Mouse (Mus musculus) E14TG2a.4 (cell line): ENCODE measurements at regions not wholly inside any gene's neighbourhood (a gene's known extent, or its start where the extent isn't known, plus 50 kb on each side); places are given as distances from the start of the nearest gene placed in this dataset.

Source experiments
- H3K27me3 ChIP-seq: 2 replicates; pipeline ENCODE4 v1.6.1; 2014; ENCODE audit warnings: low read length, control low read depth; ENCODE audit not compliant: insufficient read depth
- H3K36me3 ChIP-seq: 2 replicates; pipeline ENCODE4 v1.6.1; 2014; ENCODE audit warnings: low read length, control low read depth; ENCODE audit not compliant: insufficient read depth
- H3K4me1 ChIP-seq: replicated peaks from 2 replicates; pipeline ENCODE4 v1.6.1; 2014; ENCODE audit warnings: low read depth, low read length, control low read depth
- H3K4me3 ChIP-seq: replicated peaks from 2 replicates; pipeline ENCODE4 v1.5.1; 2014; ENCODE audit warnings: mild to moderate bottlenecking, low read length
- H3K9me3 ChIP-seq: 2 replicates; pipeline ENCODE4 v1.6.1; 2014; ENCODE audit warnings: low read length, control low read depth
- CTCF ChIP-seq: conservative IDR thresholded peaks from 2 replicates; pipeline ENCODE4 v1.5.1; 2014; ENCODE audit warnings: low read length
- NANOG ChIP-seq: IDR thresholded peaks from 2 replicates; pipeline ENCODE4 v1.6.1; 2014; ENCODE audit warnings: borderline replicate concordance, low read length, mixed read lengths
- POU5F1 ChIP-seq: IDR thresholded peaks from 2 replicates; pipeline ENCODE4 v1.6.1; 2014; ENCODE audit warnings: low read length, borderline replicate concordance

GRCm38 (mm10) chr13:63988263-63988662 is 100.8 kb downstream of the Hsd17b3 start:
- TF ChIP-seq CTCF (no peak), NANOG (no peak), POU5F1 (no peak)
- Histone ChIP-seq H3K9me3 (no peaks in the 10 kb centered on the region), H3K4me3 (no peak overlapping the region), H3K4me1 (peaks cover 20% of the 10 kb centered on the region), H3K36me3 (no peaks in the 10 kb centered on the region), H3K27me3 (no peaks in the 10 kb centered on the region)

DNA sequence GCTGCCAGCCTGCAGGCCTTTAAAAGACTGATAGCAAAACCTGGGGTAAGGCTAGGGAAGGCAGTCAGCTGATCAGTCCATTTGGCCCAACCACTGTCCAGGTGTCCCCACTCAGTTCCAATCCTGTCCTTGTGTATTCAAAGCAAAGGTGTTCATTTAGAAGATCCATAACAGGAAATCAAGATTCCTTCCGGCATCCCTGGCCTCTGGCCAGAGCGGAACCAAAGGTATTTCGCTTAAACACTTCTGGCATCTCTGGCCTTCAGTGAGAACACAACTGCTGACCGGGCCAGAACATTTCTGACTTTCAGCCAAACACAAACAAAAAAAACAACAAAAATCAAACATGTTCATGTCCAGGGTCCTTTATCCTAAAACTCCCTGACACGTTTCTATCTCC is 102.3 kb downstream of the Hsd17b3 start:
- H3K27me3 ChIP-seq = no peaks in the 10 kb centered on the region
- TF ChIP-seq POU5F1 (no peak), CTCF (no peak)
- H3K4me3 ChIP-seq = no peak overlapping the region
- H3K4me1 ChIP-seq = peaks cover 34% of the 10 kb centered on the region
- H3K9me3 ChIP-seq = no peaks in the 10 kb centered on the region
- H3K36me3 ChIP-seq = no peaks in the 10 kb centered on the region

GRCm38 (mm10) chr13:63985590-63985989 is 103.4 kb downstream of the Hsd17b3 start:
- Histone ChIP-seq H3K36me3 (no peaks in the 10 kb centered on the region), H3K4me1 (peaks cover 43% of the 10 kb centered on the region), H3K9me3 (no peaks in the 10 kb centered on the region), H3K4me3 (no peak overlapping the region), H3K27me3 (no peaks in the 10 kb centered on the region)
- no peak for TF ChIP-seq CTCF
- TF ChIP-seq NANOG = no peak
- no peak for TF ChIP-seq POU5F1

GRCm38 (mm10) chr13:63985086-63985485 is 103.9 kb downstream of the Hsd17b3 start:
- Histone ChIP-seq H3K27me3 (no peaks in the 10 kb centered on the region), H3K36me3 (no peaks in the 10 kb centered on the region), H3K4me1 (peaks cover 45% of the 10 kb centered on the region), H3K4me3 (no peak overlapping the region), H3K9me3 (no peaks in the 10 kb centered on the region)
- TF ChIP-seq CTCF (no peak), NANOG (no peak), POU5F1 (no peak)

GRCm38 (mm10) chr13:63980012-63980691 is 108.9 kb downstream of the Hsd17b3 start:
- no peaks in the 10 kb centered on the region for H3K27me3 ChIP-seq
- H3K36me3 ChIP-seq = no peaks in the 10 kb centered on the region
- peak overlapping the region; percentile 46 for H3K4me3 ChIP-seq
- peaks cover 71% of the 10 kb centered on the region for H3K4me1 ChIP-seq
- peak; percentile 55; the same call in 1 of the 2 replicates for TF ChIP-seq NANOG
- no peak for TF ChIP-seq CTCF
- TF ChIP-seq POU5F1 = peak; percentile 53; the same call in 1 of the 2 replicates
- no peaks in the 10 kb centered on the region for H3K9me3 ChIP-seq

DNA sequence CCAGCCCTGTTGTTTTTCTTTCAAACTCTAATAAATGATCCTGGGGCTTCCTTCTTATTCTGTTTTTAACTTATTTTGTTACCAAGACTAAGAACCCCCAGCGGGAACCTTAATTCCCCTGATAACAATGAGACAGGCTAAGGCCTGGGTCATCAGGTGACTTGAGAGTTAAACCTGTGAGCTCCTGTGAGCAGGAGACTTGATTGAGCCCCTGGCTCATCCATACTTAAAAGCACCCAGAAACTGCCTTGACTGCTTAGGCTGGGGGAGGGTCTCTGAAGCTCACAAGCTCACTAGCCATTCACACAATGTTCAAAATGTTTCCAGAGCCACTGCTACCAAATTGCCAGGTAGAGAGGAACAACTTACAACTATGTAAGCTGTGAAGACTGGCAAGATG is 109.4 kb downstream of the Hsd17b3 start:
- H3K4me1 ChIP-seq = peaks cover 76% of the 10 kb centered on the region
- no peak for TF ChIP-seq CTCF
- no peak for TF ChIP-seq POU5F1
- TF ChIP-seq NANOG = peak; percentile 0; the same call in 1 of the 2 replicates
- 0 out of 2 replicates have a peak overlapping the region, but pooled peaks have one; percentile 20 for H3K4me3 ChIP-seq
- H3K36me3 ChIP-seq = no peaks in the 10 kb centered on the region
- no peaks in the 10 kb centered on the region for H3K27me3 ChIP-seq
- no peaks in the 10 kb centered on the region for H3K9me3 ChIP-seq

DNA sequence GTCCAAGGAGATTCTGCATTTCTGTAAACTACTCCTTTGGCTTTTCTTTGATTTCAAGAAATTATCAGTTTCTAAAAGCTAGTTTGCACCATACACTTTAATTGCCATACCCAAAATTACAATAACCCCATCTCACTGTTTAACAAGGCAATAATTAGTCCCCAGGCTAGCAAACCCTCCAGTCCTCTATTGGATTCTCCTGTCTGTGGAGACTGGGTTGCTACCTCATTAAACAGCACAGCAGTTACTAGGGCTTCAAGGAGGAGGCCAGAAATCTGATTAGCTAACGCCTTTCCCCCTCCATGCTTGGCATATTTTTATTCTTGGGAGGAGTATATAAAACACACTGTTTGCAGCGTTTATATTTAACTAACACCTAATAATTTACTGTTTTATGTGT is 119.1 kb downstream of the Hsd17b3 start:
- no peak overlapping the region for H3K4me3 ChIP-seq
- H3K9me3 ChIP-seq = no peaks in the 10 kb centered on the region
- peaks cover 53% of the 10 kb centered on the region for H3K4me1 ChIP-seq
- no peaks in the 10 kb centered on the region for H3K36me3 ChIP-seq
- no peak for TF ChIP-seq CTCF
- TF ChIP-seq POU5F1 = no peak
- no peak for TF ChIP-seq NANOG
- no peaks in the 10 kb centered on the region for H3K27me3 ChIP-seq

DNA sequence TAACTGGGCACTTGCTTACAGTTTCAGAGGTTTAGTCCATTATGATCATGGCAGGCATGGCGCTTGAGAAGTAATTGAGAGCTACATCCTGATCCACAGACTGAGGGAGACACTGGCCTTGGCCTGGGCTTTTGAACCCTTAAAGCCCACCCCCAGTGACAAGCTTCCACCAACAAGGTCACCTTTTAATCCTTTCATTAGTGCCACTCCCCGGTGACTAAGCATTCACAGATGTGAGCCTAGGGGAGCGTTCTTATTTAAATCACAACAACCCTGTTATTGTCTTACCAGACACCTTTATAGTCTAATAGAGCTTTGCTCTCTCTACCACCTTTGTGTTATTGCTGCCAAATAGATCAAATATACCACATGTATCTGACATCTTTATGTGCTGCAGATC is 120.4 kb downstream of the Hsd17b3 start:
- H3K27me3 ChIP-seq = no peaks in the 10 kb centered on the region
- H3K36me3 ChIP-seq = no peaks in the 10 kb centered on the region; the same call in 1 of the 2 replicates
- no peaks in the 10 kb centered on the region for H3K9me3 ChIP-seq
- no peak for TF ChIP-seq CTCF
- peak; percentile 71 for TF ChIP-seq NANOG
- no peak for TF ChIP-seq POU5F1
- peaks cover 47% of the 10 kb centered on the region for H3K4me1 ChIP-seq
- H3K4me3 ChIP-seq = peak overlapping the region; percentile 68

DNA sequence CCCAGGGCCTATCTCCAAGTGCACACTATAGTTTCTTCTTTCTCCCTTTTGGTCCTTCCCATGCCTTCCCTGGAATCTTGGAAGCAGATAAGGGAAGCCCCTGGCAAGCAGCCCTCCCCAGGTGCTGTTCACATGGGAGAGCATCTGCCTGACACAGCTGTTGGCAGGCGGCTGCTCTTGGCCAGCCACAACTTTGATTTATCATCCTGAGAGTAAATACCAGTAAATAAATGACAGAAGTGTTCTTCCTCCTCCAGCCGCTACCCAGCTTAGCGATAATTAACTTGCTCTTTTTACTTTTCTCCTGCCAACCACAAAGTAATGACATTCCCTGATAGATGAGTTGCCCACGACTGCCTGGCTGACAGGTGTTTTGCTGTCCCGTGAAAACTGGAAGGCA is 131.9 kb downstream of the Hsd17b3 start:
- no peaks in the 10 kb centered on the region for H3K27me3 ChIP-seq
- H3K9me3 ChIP-seq = peaks cover 32% of the 10 kb centered on the region
- no peaks in the 10 kb centered on the region for H3K4me1 ChIP-seq
- peaks cover 6% of the 10 kb centered on the region; the same call in 1 of the 2 replicates for H3K36me3 ChIP-seq
- no peak overlapping the region for H3K4me3 ChIP-seq
- TF ChIP-seq POU5F1 (no peak), NANOG (no peak), CTCF (no peak)
